Mouse (Mus musculus): ENCODE measurements at regions not wholly inside any gene's neighbourhood (a gene's known extent, or its start where the extent isn't known, plus 50 kb on each side); places are given as distances from the start of the nearest gene placed in this dataset.

DNA sequence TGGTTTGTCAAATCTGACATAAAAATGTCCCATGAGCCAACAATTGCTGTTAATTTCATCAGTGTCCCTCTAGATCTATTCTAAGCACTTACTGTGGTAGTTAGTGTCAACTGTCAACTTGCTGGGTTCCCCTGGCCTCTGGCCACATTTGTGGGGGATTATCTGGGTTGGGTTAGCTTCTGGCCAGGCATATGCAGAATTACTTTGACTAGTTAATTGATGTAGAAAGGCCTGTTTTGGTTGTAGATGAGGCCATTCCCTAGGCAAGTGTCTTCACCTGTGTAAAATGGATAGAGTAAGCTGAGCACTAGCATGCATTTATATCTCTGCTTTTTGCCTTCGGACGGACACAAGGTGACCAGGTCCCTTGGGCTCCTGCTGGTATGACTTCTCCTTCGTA is 283.9 kb downstream of the 1810013L24Rik start:
- in situ Hi-C loops (cut with MboI, MseI): no loop called here

DNA sequence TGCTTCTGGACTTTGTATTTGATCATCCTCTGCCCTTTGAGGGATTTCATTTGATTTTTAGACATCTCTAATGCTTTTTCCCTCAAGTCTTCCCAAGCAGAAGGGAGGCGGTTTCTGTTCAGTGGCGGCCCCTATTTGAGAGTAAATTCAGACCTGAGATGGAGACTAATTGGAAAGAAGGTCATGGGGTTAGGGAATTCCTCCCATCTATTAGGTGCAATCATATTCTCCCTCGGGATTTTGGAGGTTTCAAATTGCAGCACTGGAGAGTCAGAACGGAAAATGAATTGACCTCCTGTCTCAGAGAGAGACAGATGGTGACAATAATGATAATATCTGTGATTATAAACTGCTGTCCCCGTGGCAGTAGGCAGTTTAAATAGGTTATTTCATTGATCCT is 285.6 kb downstream of the 1810013L24Rik start:
- in situ Hi-C loops (cut with MboI, MseI): no loop called here

DNA sequence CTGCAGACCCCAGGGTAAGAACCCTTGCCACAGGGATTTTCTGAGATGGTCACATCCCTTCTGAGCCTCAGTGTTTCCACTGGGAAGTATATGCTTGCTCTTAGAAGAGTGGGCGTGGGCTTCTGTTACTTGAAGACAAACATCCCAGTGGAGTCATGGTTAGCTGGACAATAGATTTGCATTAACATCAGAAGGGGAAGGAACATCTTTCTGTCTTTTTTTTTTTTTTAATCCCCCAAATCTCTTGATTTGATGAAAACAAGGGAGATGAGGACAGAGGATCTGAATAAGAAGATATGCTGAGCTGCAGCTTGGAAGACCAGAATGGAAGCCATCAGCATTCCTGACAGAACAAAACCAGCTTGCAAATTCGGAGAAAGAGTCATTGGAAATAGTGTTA is 291.7 kb downstream of the 1810013L24Rik start:
- in situ Hi-C loops (cut with MboI, MseI): no loop called here

DNA sequence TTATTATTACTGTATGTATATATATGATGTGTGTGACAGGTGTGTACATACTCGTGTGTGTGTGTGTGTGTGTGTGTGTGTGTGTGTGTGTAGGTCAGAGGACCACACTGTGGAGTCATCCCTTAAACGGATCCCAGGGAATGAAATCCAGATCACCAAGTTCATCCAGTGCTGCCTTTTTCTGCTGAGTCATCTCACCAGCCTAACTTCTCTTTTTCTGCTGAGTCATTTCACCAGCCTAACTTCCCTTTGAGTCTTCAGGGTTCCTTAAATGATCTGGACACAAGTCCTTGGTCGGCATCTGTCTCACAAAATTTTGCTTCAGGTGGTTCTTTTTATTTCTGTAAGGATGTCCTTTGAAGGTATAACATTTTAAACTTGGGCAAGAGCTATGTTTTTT is 302.2 kb downstream of the 1810013L24Rik start:
- in situ Hi-C loops (cut with MboI, MseI): no loop called here

DNA sequence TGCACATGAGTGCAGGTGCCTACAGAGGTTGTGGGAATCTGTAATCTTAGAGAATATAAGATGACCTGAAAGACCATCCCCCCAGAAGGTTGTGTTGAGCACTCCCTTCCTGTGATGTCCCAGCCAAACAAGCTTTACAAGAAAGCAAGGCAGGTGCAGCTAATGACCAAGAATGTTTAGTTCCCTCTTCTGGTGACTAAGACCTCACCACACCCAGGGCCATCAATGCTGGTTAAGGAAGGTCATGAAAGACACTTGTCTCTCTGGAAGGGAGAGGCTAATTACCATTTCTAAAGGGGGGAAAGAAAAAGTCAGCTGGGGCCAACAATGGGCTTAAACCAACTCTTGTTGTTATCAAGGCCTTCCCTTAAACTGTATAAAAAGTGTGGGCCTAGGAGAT is 302.9 kb downstream of the 1810013L24Rik start:
- in situ Hi-C loops (cut with MboI, MseI): no loop called here

DNA sequence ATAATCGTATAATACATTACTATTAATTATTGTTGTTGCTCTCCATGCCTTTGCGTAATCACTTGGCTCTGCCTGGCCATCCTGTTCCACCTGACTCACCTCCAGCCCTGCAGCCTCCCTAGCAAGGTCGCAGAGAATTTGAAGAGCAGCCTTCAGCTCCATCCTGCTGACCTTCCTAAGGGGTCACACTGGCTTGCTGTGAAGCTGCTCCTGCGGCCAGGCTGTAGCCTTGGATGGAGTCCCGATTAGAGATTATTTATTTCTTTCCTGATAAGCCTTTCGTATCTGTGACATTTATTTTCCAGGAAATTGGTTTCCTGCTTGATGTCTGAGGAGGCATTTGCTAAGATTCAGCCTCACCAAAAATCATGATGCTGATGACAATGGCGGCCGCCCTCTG is 305.5 kb downstream of the 1810013L24Rik start:
- in situ Hi-C loops (cut with MboI, MseI): no loop called here

DNA sequence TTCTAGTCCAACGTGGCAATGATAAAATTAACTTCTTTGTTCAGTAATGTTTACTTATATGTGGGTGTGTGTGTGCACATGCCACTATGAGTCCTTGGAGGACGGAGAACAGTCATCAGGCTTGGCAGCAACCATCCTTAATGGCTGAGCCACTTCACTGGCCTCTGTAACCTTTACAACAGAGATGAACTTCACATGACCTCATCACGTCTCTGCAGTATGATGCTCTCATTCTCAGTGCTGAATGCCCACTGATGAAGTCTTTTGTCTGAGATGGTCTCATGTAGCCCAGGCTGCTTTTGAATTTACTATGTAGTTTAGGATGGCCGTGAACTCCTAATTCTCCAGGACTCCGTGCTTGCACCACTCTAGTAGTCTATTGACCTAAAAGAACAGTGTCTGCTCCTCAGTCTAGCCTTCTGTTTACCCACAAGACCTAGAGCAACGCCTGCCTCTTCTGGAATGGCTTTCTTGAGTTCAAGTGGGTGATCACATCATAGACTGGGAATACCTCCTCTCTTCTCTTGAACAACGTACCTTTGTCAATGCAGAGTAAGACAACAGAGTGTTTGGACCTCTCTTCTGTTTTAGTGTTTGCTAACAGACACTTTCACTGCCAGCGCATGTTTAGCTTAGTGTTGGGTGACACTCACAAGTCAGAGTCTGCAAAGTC is 308.8 kb downstream of the 1810013L24Rik start:
- in situ Hi-C loops (cut with MboI, MseI): no loop called here

DNA sequence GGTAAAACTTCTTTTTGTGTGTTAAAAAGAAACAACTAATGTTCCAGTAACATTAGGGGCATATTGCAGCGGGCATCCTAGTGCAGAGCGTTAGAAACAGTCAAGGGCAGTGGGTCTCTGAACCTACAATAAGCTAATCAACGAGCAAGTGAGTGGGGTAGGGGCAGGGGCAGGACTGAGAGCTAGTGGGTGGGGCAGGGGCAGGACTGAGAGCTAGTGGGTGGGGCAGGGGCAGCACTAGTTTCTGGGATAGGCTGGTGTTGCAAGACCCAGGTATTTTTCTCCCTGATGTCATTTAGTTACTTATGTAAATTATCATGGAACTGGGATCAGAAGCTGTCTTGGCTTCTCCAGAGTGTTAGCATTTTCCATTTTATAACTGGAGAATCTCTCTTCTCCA is 309.5 kb downstream of the 1810013L24Rik start:
- in situ Hi-C loops (cut with MboI, MseI): no loop called here

DNA sequence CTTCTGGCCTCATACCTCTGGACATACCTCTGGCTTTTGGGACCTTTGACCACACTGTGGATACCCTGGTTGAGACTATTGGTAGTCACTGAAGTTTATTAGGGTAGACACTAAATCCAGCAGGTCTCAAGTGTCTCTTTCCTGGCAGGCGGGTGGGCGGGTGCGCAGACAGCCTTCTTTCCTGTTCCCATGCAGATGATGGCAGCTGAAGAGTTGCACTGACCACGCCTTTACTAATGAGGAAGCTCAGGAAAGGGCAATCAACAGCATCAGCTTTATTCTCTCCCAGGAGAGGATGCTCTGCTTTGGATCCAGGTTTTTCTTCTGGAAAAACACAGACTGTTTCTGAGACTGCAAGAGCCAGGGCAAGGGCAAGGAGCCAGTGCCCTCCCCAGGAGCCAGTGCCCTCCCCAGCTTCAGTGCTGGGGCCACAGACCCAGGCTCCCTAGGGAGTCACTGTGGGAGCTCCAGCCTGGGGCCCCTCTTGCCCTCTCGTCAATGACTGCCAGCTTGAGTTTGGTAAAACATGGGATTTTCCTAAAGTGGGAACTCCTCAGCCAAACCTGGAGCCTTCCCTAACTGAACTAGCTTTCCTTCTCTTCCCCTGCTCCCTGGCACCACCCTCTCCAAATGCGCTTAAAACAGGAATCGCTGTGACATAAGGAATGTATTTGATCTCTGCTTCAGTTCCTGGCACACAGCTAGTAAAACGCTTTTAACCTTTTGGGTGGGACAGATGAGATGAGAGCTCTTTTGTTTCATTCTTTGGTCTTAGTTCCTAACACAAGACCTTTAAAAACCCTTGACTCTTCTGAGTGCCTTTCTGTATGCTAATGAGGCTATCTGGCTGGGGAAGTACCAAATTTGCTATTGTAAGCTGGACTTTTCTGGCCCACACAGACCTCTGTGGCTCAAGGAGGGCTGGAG is 319.6 kb downstream of the 1810013L24Rik start:
- in situ Hi-C loops (cut with MboI, MseI): loop anchor here (5.0 kb wide), 1 partner anchor 47 kb away; no protein-coding TSS in a partner anchor

DNA sequence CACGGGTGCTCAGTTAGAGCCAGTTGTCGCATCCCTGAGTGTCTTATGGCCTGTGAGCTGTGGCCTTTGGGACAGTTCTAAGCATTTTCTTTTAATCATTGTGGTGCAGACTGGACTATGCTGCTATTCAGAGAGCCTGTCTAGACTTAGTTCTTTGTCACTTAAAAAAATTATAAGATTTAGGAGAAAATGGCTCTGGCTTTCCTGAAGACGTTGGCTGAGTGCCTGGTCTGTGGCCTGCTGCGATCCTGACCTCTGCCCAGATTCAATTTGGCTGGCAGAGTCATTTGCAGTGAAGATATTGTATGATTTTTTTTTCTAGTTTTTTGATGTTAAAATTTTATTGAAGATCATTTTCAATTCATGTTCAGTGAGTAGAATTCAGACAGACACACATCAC is 322.0 kb downstream of the 1810013L24Rik start:
- in situ Hi-C loops (cut with MboI, MseI): loop anchor here (5.0 kb wide), 1 partner anchor 50 kb away; no protein-coding TSS in a partner anchor

DNA sequence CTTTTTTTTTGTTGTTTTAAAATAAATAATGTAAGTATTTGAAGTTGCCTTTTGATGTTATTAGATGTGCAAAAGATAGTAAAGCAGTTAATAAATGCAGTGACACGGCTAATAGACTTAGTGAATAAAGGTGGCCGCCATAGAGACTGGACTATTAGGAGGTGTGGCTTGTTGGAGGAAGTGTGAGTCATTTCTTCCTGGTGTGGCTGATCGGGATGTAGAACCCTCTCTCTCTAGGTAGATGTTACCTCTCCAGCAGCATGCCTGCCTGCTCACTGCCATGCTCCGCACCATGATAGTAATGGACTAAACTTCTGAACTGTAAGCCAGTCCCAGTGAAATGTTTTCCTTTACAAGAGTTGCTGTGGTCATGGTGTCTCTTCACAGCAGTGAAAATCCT is 323.6 kb downstream of the 1810013L24Rik start:
- in situ Hi-C loops (cut with MboI, MseI): loop anchor here (5.0 kb wide), 1 partner anchor 51 kb away; no protein-coding TSS in a partner anchor

DNA sequence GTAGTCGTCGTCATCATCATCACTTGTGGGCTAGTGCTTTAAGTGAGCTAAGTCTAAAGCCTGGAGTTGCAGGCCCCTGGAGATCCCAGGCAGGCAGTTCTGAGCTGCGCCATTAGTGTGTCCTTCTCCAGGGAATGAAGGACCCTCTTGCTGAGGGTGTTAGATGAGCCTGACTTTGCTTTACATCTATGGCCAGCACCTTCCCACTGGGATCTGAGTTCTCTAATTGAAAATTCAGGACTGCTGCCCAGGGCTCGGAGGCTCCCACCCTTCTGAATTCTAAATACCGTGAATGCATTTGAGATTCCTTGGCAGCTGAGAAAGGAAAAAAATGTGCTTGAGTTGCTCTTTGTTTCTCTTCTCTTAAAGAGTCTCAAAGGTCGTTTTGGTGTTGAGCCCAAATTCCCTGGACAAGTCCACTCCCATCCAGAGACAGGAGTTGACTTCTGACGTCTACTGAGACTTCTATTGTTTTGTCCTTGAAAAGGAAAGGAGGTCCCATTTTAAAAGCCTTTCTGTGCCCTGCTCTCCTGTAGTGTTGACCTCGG is 335.9 kb downstream of the 1810013L24Rik start:
- in situ Hi-C loops (cut with MboI, MseI): no loop called here

DNA sequence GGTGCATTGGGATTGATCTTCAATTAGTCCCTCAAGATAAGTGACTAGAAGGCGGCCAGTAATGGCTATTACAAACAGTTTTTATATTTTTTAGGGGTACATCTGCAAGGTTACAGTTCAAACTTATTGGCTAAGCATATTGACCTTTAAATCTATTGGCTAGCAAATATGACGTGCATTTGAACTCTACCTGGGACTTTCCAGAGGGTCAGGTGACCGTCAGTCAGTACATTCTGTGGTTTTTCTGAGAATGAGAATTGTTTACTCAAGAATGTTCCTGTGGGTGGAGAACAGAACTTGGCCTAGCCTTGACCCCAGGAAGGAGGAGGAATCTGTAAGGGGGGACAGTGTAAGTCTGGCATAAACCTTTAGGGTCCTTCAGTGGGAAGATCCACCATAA is 346.5 kb downstream of the 1810013L24Rik start:
- in situ Hi-C loops (cut with MboI, MseI): no loop called here

DNA sequence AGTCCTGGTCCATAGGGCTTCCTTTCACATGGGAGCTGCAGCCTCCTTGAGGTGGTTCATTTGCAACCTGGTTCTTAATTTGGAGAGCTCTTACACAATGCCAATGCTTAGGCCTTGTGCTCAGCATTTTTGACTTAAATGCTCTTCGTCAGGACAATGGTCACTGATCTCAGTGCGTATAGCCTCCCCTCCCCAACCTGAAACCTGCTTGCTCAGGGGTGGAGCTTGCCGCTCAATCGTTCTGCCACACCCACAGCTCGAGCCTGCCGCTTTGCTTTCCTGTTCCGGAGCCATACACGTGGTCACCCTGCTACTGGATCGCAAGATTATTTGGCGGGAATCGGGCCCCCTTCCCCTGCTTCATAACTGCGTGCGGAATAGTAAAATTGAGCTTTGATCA is 365.9 kb downstream of the 1810013L24Rik start:
- in situ Hi-C loops (cut with MboI, MseI): no loop called here

DNA sequence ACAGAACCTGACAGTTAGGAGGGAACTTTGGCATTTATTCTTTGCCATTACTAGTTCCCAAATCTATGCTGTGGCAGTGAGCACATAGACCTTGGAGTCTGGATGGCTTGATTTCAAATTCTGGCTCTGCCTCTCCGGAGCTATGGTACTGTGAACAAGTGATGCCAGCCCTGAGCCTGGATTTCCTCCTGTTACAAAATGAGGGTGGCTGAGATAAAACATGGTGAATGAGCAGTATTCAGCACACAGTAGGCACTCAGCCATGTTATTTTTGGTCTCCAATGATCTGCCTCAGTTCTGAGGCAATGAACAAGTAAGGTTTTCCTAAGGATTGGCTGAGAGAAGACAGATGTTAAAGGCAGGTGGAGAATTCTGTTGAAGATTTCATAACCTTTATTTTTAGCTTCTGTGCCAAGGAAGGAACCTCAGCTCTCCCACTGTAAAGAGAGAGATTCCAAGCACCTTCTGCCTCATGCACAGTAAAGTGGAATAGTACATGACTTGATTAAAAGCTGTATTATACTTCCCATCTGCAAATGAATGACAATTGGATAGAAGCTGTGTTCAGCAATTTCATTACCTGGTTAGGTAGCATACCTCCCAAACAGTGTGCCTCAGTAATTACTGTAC is 369.1 kb downstream of the 1810013L24Rik start:
- in situ Hi-C loops (cut with MboI, MseI): no loop called here

DNA sequence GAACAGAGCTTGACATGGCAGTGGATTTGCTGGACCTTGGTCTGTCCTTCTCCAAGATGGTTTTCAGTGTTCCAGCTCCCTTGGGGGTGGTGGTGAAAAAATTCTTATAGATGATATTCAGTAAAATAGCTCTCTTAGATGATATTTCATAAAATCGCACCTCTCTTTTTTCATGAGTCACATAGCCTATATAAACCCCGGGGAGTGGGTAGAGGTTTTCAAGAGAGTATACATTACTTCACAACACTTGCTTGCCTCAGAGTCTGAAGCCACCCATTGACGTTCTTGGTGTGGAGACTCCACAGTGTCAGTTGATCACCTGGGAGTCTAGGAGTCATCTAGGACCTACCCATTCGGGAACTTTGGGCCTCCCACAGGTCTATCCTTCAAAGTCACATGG is 378.7 kb downstream of the 1810013L24Rik start:
- in situ Hi-C loops (cut with MboI, MseI): no loop called here

DNA sequence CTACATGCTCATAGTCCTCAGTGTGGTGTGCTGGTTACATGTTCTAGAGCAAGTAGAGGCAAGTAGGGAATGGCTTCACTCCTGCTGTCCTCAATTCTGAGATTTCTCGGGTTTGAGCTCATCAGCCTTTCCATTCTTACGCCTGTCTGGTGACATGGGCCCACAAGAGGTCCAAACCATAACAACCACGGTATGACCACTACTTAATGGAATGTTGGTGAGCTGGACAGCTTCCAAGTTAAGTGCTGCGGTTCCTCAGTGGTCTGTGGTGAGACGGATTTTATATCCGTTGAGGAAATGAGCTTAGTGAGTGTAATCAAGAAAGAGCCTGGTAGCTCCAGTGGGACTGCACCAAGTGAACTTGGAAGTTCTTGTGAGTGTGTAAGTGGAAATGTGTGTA is 381.6 kb downstream of the 1810013L24Rik start:
- in situ Hi-C loops (cut with MboI, MseI): no loop called here

DNA sequence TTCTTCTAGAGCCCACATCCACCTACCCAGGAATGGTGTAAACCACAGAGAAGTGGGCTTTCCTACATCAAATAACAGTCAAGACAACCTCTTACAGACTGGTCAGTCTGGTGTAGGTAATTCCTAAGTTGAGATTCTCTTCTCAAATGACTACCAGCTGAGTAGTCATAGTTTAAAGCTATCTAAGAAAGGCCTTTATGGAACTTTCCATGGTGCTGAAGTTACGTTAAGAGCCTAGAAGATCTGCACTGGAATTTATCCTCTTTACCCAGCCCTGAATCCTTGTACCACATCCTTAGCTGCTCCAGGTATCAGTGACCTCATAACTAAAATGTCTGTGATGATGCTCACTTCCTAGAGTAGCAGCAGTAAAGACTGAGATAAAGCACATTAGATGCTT is 385.2 kb downstream of the 1810013L24Rik start:
- in situ Hi-C loops (cut with MboI, MseI): no loop called here

DNA sequence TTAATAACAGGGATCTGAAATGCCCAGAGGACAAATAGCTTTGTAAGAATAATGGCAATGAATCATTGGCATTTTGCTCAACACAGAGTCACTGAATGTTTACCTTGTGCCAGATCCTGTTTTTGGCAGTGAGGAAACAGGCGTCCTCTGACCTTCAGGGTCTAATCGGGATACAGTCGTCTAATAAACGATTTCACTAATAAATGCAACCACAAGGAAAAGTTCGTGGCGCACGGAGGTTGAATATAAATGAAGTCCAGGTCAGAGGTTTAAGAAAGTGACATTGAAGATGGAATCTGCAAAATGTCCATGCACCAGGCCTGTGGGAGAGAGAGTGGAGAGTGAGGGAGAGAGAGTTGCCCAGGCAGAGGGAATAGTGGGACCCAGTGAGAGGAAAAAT is 387.5 kb downstream of the 1810013L24Rik start:
- in situ Hi-C loops (cut with MboI, MseI): no loop called here

DNA sequence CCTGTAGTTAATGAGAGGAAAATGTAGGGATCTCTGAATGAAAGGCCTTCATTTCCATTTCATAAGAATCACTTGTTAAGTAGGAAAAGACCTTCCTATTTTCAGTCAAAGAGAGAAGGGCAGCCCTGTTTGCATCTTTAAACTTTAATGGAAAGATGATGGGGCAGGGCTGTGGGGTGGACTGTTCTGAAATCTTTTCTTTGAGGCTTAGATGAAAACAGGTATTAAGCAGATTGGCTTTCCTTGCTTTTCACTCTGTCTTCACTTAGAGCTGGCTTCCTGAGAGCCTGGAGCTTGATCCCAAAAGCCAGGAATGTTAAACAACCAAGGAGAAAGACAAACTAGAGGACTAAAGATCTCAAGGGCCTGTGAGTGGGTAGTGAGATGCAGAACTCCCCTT is 400.3 kb downstream of the 1810013L24Rik start:
- in situ Hi-C loops (cut with MboI, MseI): no loop called here

DNA sequence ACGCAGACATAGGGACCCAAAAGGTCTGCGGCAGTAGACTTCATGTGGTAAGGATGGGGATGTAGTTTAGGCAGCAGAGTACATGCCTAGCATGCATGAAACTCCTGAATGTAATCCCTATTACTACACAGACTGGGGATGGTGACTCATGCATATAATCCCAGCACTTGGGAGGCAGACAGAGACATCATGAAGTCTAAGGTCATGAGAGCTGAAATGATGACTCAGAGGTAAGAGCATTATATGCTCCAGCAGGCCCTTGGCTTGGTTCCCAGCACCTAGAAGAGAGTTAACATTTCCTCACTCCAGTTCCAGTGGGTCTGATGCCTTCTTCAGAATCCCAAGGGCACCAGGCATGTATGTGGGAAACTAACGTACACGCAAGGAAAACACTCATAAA is 412.2 kb downstream of the 1810013L24Rik start:
- in situ Hi-C loops (cut with MboI, MseI): no loop called here

DNA sequence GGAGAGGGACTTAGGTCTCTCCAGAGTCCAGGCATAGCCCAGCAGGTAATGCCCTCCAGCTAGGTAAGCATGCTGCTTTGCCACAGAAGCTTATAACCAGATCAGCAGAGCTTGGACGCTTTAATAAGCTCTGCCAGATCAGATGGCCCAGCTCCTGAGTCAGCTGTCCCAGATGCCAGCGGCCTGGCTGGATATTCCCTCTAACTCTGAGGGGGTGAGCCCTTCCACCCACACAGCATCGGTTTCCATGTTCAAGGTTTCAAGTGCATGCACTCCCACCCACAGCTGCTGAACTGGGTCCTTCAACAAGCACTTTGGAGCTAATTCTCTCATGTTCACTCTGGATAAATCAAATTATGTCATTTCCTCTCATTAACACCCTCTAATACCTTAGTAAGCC is 417.3 kb downstream of the 1810013L24Rik start:
- in situ Hi-C loops (cut with MboI, MseI): no loop called here
